Mouse (Mus musculus) forebrain, embryonic 15.5 days (tissue): ENCODE data around the gene D630003M21Rik. TPM values are rescaled to one million over a fixed set of nuclear protein-coding genes. Genes with fewer than 3 reads are reported as not detected.

ENCODE experiments used
- ATAC-seq: fragments of 200-750 bp; cut with Nextera tagmentation; replicated peaks from 2 replicates; pipeline ENCODE4 v1.8.0; 2017; ENCODE audit warnings: mild to moderate bottlenecking, moderate TSS enrichment, moderate library complexity
- H3K27ac ChIP-seq: fragments of 300-500 bp; sonication (generic); replicated peaks from 2 replicates; pipeline ENCODE4 v1.5.1; 2015; ENCODE audit warnings: mild to moderate bottlenecking, inconsistent platforms
- H3K27me3 ChIP-seq: fragments of 300-500 bp; sonication (generic); 2 replicates; pipeline ENCODE4 v1.6.1; 2015; ENCODE audit warnings: inconsistent platforms
- H3K36me3 ChIP-seq: fragments of 300-500 bp; sonication (generic); 2 replicates; pipeline ENCODE4 v1.6.1; 2015; ENCODE audit warnings: mild to moderate bottlenecking, inconsistent platforms
- H3K4me1 ChIP-seq: fragments of 300-500 bp; sonication (generic); 2 replicates; pipeline ENCODE4 v1.6.1; 2015; ENCODE audit warnings: inconsistent platforms
- H3K4me2 ChIP-seq: fragments of 300-500 bp; sonication (generic); replicated peaks from 2 replicates; pipeline ENCODE4 v1.6.1; 2015; ENCODE audit warnings: mild to moderate bottlenecking, inconsistent platforms
- H3K4me3 ChIP-seq: fragments of 300-500 bp; sonication (generic); 2 replicates; pipeline ENCODE4 v1.5.1; 2015; ENCODE audit warnings: mild to moderate bottlenecking, inconsistent platforms
- H3K9ac ChIP-seq: fragments of 300-500 bp; sonication (generic); replicated peaks from 2 replicates; pipeline ENCODE4 v1.6.1; 2015; ENCODE audit warnings: mild to moderate bottlenecking, inconsistent platforms
- H3K9me3 ChIP-seq: fragments of 300-500 bp; sonication (generic); 2 replicates; pipeline ENCODE4 v1.6.1; 2016; ENCODE audit warnings: inconsistent platforms
- WGBS: fragments of 180-500 bp; shearing (Covaris S2); methylation state at CpG from one replicate; pipeline ENCODE4 v1.1.7; 2015; ENCODE audit warnings: mixed read lengths; 5-methylcytosine and 5-hydroxymethylcytosine counted together
- polyA plus RNA-seq: library from polyadenylated mRNA; unstranded; fragments of >200 nt; fragmentation: Nextera tagmentation; extraction: Ambion mirVana; gene quantifications from 2 replicates; pipeline ENCODE4 v1.2.1, GENCODE M21; 2015

D630003M21Rik gene
- polyA plus RNA-seq, 1 experiment from 2014 or later, result 2.4 TPM

DNA sequence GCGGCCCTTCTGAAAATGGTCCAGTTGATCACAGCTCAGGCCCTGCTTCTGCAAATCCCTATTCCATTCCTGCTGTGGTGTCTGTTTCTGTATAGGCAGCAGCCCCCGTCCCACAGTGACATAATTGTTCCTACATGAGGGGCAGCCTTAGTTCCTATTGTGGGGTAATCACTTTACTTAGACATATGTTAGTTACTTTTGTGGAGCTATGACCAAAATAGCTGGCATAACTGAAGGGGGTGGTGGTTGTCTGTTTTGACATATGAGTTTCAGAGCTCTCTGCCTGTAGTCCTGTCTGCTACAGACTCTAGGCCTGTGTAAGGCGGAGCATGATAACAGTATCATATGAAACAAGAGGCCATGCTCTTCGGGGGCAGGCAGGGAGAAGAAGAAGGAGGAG lies 21.5 kb upstream of the D630003M21Rik start:
- Histone ChIP-seq H3K9me3 (no peaks in the 10 kb centered on the region), H3K4me3 (no peak overlapping the region), H3K9ac (no peak overlapping the region), H3K4me1 (no peaks in the 10 kb centered on the region), H3K4me2 (no peak overlapping the region), H3K27ac (no peak overlapping the region), H3K36me3 (no peaks in the 10 kb centered on the region), H3K27me3 (no peaks in the 10 kb centered on the region)
- WGBS, result 73% methylated on average over 4 of the region's 4 CpGs
- no peak for ATAC-seq

GRCm38 (mm10) chr2:158248318-158248717 lies 19.3 kb upstream of the D630003M21Rik start:
- ATAC-seq, result no peak
- Histone ChIP-seq H3K27me3 (no peaks in the 10 kb centered on the region), H3K4me3 (no peak overlapping the region), H3K4me1 (no peaks in the 10 kb centered on the region), H3K27ac (no peak overlapping the region), H3K9ac (no peak overlapping the region), H3K4me2 (no peak overlapping the region), H3K9me3 (no peaks in the 10 kb centered on the region), H3K36me3 (no peaks in the 10 kb centered on the region)
- WGBS, result 77% methylated on average over 7 of the region's 7 CpGs

DNA sequence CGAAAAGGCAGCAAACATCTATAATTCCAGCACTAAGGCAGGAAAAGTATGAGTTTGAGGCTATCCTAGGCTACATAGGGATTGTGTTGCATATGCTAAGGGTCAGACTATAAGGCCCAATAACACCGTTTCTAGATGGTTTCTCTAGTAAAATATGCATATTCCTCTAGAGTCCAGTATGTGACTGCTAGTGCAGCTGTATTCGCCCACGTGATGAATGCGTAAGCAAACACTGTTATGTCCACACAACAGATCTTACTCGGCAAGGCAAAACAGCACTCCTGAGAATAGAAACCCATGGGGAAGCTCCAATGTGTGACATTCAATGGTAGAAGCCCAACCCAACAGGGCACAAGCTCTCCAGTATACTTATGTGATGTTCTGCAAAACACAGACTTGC lies 18.8 kb upstream of the D630003M21Rik start:
- no peak overlapping the region for H3K4me3 ChIP-seq
- 89% methylated on average over 6 of the region's 6 CpGs for WGBS
- H3K4me2 ChIP-seq, result no peak overlapping the region
- no peaks in the 10 kb centered on the region for H3K36me3 ChIP-seq
- ATAC-seq, result no peak
- H3K27me3 ChIP-seq, result no peaks in the 10 kb centered on the region
- H3K9me3 ChIP-seq, result no peaks in the 10 kb centered on the region
- no peak overlapping the region for H3K27ac ChIP-seq
- no peak overlapping the region for H3K9ac ChIP-seq
- no peaks in the 10 kb centered on the region for H3K4me1 ChIP-seq

DNA sequence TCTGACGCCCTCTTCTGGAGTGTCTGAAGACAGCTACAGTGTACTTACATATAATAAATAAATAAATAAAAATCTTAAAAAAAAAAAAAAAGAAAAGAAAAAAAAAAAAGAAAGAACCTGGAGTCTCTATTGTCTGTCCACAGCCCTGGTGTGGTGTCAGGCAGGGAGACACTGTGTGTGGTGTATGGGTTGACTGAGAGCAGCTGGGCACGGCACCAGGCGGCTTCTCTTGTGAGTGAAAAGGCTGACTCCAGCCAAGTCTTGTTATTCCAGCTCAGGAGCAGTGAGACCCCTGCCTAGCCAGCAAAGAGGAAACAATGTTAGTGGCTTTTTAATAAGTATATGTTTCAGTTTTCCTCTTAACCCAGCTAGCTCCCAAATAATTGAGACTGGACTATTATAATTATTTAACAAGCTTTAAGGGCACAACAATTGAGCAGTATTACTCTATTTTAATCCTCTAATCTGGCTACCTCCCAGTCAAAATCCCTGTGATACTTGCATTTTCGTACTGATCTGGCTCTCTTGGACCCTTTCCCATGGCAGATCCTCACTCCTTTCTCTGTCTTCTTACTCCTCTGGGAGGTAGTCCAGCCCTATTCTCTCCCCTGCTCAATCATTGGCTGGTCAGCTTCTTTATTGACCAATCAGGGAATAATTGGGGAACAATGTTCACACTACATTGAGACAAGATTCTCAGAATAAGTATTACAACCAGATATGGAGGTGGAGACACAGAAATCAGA lies 16.2 kb upstream of the D630003M21Rik start:
- 53% methylated on average over 4 of the region's 4 CpGs for WGBS
- H3K9ac ChIP-seq, result no peak overlapping the region
- peaks cover 11% of the 10 kb centered on the region for H3K4me1 ChIP-seq
- H3K4me2 ChIP-seq, result no peak overlapping the region
- H3K9me3 ChIP-seq, result no peaks in the 10 kb centered on the region
- H3K36me3 ChIP-seq, result no peaks in the 10 kb centered on the region
- H3K27me3 ChIP-seq, result no peaks in the 10 kb centered on the region
- ATAC-seq, result no peak
- H3K4me3 ChIP-seq, result no peak overlapping the region
- no peak overlapping the region for H3K27ac ChIP-seq

DNA sequence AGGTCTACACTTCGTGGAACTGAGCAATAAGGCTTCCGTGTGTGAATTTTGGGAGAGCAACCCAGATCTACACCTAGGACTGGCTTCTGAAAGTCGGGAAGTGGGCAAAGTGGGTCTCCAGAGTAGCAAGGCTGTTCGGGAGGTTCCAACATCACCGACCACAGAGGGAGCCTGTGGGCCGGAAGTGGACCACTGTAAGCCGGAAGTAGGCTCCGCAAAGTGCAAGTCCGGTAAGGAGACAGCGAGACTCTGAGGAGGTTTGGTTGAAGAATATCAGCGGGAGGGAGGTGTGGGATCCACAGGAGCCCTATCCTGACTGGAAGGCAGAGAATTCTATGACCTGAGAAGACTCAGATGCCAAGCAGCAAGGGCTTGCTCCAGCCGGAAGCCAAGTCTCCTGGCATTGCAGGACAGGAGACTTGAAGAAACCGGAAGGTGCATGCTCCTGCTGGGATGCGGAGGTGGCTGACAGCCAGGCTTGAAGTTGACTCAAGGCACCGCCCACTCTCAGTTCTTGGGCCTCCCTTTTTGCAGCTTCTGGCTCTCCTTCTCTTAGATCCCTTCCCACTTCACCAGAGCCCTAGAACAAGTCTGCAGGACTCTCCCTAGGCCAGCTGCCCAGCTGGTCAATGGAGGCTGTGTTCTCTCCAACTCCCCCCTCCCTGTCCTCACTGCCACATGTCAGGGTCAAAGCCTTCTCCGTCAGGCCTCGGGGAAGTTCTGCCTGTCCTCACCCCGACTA lies 14.3 kb upstream of the D630003M21Rik start:
- 82% methylated on average over 18 of the region's 18 CpGs for WGBS
- Histone ChIP-seq H3K9ac (no peak overlapping the region), H3K36me3 (no peaks in the 10 kb centered on the region), H3K4me3 (no peak overlapping the region), H3K4me2 (no peak overlapping the region), H3K9me3 (no peaks in the 10 kb centered on the region), H3K27ac (no peak overlapping the region), H3K4me1 (peaks cover 11% of the 10 kb centered on the region), H3K27me3 (no peaks in the 10 kb centered on the region)
- no peak for ATAC-seq

DNA sequence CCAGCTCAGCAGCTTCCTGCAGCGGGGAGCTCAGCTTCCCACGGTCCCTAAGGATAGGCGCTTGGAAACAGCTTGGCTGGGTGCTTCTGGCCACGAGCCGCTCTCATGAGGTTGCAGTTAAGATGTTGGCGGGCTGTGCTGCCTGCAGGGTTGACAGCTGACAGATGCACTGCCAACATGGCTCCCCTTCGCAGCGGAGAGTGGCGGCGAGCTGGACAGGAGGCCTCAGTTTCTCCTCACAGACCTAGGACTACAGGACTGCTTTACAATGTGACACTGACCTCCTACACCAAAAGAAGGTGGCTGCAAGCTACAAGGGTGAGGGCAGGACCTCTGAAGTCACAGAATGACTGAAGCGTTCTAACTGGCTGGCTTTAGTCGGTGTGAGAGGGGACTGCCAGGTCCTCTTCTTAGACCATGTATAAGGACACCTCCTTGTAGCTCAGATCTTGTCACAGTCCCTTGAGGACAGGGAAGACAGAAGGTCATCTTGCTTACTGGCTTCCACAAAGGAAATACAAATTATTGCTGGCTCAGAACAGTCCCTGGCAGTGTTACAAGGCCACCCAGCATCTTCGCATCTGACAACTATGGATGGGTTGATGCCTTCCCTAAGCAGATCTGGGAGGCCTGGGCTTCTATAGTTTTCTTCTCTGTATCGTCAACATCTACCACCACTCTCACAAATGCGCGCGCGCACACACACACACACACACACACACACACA lies 13.3 kb upstream of the D630003M21Rik start:
- Histone ChIP-seq H3K27me3 (no peaks in the 10 kb centered on the region), H3K4me1 (peaks cover 11% of the 10 kb centered on the region), H3K36me3 (no peaks in the 10 kb centered on the region), H3K27ac (no peak overlapping the region), H3K4me2 (no peak overlapping the region), H3K4me3 (no peak overlapping the region), H3K9me3 (no peaks in the 10 kb centered on the region), H3K9ac (no peak overlapping the region)
- WGBS, result 80% methylated on average over 18 of the region's 18 CpGs
- ATAC-seq, result peak; percentile 43; the same call in 1 of the 2 replicates

- Histone ChIP-seq H3K9ac (no peak overlapping the region), H3K27ac (no peak overlapping the region), H3K4me2 (no peak overlapping the region), H3K27me3 (no peaks in the 10 kb centered on the region), H3K36me3 (no peaks in the 10 kb centered on the region), H3K4me3 (no peak overlapping the region), H3K4me1 (peaks cover 11% of the 10 kb centered on the region), H3K9me3 (no peaks in the 10 kb centered on the region)
- 51% methylated on average over 5 of the region's 5 CpGs for WGBS
- no peak for ATAC-seq
Measured at GRCm38 (mm10) chr2:158241126-158241738, 12.2 kb upstream of the D630003M21Rik start.

- Histone ChIP-seq H3K4me2 (no peak overlapping the region), H3K9ac (no peak overlapping the region), H3K36me3 (no peaks in the 10 kb centered on the region), H3K27ac (no peak overlapping the region), H3K9me3 (no peaks in the 10 kb centered on the region), H3K4me1 (peaks cover 11% of the 10 kb centered on the region), H3K27me3 (no peaks in the 10 kb centered on the region), H3K4me3 (no peak overlapping the region)
- 90% methylated on average over 5 of the region's 5 CpGs for WGBS
- ATAC-seq, result no peak
Measured at GRCm38 (mm10) chr2:158238101-158238500, 9.1 kb upstream of the D630003M21Rik start.

- Histone ChIP-seq H3K27ac (no peak overlapping the region), H3K9me3 (no peaks in the 10 kb centered on the region), H3K4me2 (no peak overlapping the region), H3K27me3 (no peaks in the 10 kb centered on the region), H3K4me1 (peaks cover 1% of the 10 kb centered on the region), H3K4me3 (no peak overlapping the region), H3K36me3 (no peaks in the 10 kb centered on the region), H3K9ac (no peak overlapping the region)
- ATAC-seq, result no peak
Measured at GRCm38 (mm10) chr2:158236698-158237097, 7.7 kb upstream of the D630003M21Rik start.

DNA sequence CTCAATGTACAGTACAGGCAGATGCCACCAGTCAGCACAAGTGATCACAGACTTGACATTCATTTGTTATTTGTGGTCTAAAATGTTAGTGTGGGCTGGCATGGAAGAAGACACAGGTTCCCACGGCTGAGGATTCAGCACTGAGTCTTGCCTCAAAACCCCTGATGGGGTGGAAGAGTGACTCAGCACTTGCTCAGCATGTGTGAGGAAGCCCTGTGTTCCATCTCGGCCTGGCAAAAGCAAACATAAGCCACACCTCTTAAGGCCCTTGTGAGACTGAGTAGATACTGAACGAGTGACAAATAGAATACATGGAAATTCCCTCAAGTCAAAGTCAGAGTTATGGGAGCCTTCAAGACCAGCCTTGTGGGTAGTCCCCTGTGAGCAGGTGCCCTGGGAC lies 4.1 kb upstream of the D630003M21Rik start:
- Histone ChIP-seq H3K9me3 (no peaks in the 10 kb centered on the region), H3K9ac (no peak overlapping the region), H3K27ac (no peak overlapping the region), H3K4me1 (peaks cover 17% of the 10 kb centered on the region), H3K27me3 (no peaks in the 10 kb centered on the region), H3K4me3 (no peak overlapping the region), H3K4me2 (no peak overlapping the region), H3K36me3 (no peaks in the 10 kb centered on the region)
- no peak for ATAC-seq
- WGBS, result 84% methylated on average over 3 of the region's 3 CpGs

DNA sequence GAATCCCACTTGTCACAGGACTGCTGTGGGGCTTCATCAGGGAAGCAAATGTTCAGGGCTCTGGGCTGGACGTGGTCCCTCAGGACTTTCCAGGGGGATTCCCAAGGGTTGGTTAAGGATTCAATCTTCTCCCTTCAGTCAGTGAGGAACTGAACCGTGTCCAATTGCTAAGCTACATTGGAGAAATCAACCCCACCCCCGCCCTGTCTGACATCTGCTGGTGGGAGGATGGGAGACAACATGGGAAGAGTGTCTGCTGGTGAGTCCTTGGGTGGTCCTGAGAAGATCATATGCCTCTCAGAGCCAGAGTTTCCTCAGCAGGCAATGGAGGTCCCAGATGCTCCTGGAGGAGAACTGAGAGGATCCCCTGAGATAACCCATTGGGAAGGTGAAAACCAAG lies 3.4 kb upstream of the D630003M21Rik start:
- peaks cover 17% of the 10 kb centered on the region for H3K4me1 ChIP-seq
- H3K27me3 ChIP-seq, result no peaks in the 10 kb centered on the region
- WGBS, result 68% methylated on average over 3 of the region's 3 CpGs
- ATAC-seq, result no peak
- no peak overlapping the region for H3K4me3 ChIP-seq
- H3K4me2 ChIP-seq, result no peak overlapping the region
- no peak overlapping the region for H3K9ac ChIP-seq
- H3K36me3 ChIP-seq, result no peaks in the 10 kb centered on the region
- H3K9me3 ChIP-seq, result no peaks in the 10 kb centered on the region
- no peak overlapping the region for H3K27ac ChIP-seq

- WGBS, result 33% methylated on average over 5 of the region's 5 CpGs
- Histone ChIP-seq H3K27ac (no peak overlapping the region; the same call in 1 of the 2 replicates), H3K9ac (no peak overlapping the region), H3K36me3 (no peaks in the 10 kb centered on the region), H3K27me3 (no peaks in the 10 kb centered on the region), H3K9me3 (no peaks in the 10 kb centered on the region), H3K4me3 (no peak overlapping the region), H3K4me1 (peaks cover 17% of the 10 kb centered on the region), H3K4me2 (no peak overlapping the region)
- ATAC-seq, result no peak
Measured at GRCm38 (mm10) chr2:158231071-158231470, 2.0 kb upstream of the D630003M21Rik start.
